Mouse (Mus musculus): ENCODE measurements around the gene Slc16a13.

Slc16a13 gene

DNA sequence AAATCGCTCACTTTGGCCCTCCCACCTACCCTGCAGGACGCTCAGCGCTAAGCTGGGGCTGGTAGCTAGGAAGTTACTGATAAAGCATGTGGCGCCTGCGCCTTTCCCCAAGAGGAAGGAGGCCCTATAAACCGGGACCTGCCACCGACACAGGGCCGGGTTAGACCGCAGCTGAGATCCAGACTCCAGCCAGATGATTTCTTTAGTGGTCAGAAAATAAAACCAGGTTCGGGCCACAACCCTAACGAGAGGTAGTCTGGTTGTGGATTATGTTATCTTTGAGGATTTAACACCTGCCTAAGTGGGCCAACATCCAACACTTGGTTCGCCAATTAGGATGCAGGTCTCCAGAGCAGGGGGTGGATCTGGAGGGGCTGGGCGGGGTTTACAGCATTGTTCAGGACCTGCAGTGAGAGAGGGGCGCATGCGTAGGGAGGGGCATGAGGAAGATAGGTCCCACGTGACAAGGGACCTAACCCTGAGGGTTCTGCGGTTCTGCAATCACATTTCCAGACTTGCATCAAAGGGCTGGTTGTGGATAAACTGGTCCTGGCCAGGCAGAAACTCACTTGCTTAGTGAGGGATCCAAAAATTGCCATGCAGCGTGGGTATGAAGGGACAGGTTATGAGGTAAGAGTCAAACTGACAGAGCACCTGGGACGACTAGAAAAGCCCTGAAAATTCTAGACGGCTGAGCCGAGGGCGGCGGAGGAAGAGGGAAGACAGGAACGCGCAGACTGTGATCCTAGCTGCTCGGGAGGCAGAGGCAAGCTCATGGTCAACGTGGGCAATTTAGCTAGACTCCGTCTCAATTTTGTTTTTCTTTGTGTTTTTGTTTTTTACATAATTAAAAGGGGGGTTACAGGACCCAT lies at the start of gene Slc16a13:
Gene Slc16a13, minus strand, starts transcription at position 334 of the 872 bp plus-strand sequence.
- DNase-seq (ENCODE audit: low read depth) = peak; percentile 97

- no peak for DNase-seq (ENCODE audit: low read depth)
Observed at GRCm38 (mm10) chr11:70266405-70266804, 45.5 kb upstream of the Slc16a13 start.

GRCm38 (mm10) chr11:70265819-70266218 lies 45.0 kb upstream of the Slc16a13 start:
- no peak for DNase-seq (ENCODE audit: low read depth)

DNA sequence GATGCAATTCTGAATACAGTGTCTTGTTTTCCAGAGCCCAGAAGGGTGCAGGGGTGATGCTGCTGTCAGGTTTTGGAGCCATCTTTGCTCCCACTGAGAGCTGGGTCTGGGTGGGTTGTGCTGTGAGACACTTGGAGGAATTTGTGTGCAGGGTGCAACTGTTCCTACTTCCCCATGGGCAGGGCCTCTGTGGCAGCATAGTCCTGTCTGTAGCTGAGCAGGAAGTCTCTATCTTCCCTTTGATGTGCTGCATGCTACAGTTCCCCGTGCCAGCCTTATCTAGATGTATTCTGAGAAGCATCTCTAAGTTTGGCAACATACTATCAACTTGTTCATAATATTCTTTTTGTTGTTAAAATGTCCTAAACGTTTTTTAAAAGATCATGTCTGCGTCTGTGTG lies 44.4 kb upstream of the Slc16a13 start:
- peak; percentile 32 for DNase-seq (ENCODE audit: low read depth)

- no peak for DNase-seq (ENCODE audit: low read depth)
Observed at GRCm38 (mm10) chr11:70259035-70259434, 38.2 kb upstream of the Slc16a13 start.

DNA sequence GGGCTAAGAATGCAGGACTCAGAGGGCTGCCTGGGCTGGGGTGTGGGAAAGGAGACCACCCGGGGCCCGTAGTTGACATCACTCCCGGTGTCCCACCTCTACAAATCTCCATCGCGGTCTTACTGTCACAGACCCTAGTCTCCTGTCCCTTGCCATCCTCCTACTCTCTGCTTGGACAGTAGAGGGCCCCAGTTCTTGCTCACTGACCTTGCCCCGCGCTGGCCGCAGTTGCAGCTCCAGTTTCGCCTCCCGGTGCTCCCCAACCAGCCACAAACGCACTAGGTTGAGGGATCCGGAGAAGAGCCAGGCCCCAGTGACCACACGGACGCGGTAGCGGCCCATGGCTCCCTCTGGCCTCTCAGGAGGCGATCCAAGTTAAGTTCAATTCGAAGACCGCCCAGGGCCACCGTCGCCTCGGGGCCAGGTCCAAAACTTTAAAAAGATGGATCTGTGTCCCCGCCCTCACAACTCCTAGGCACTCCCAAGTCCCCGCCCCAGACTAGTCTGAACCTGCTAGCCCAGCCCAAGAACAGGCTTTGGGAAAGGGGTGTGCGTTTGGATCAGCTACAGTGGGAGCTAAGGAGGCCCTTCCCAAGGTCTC lies 34.2 kb upstream of the Slc16a13 start, which contains the start of gene Alox12:
Gene Alox12, minus strand, starts transcription at position 423 of the 601 bp plus-strand sequence.
- DNase-seq (ENCODE audit: low read depth) = no peak

DNA sequence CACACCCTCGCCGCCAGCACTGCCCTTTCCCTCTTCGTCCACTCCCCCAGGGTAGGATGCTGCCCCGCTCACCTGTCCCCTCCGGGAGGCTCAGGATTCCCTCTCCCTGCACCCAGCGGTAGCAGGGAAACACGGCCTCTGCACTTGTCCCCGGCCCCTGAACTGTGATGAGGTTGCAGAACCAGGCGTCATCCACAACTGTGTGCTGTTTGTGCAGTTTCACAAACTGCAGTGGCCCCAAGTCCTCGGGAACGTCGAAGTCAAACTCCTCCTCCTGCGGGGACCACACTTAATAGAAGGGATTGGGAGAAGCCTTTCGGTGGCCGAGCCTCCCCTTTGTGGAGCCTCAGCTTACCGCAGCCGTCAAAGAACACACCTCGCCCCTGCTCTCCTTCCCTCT lies 33.5 kb upstream of the Slc16a13 start:
- DNase-seq (ENCODE audit: low read depth) = no peak

DNA sequence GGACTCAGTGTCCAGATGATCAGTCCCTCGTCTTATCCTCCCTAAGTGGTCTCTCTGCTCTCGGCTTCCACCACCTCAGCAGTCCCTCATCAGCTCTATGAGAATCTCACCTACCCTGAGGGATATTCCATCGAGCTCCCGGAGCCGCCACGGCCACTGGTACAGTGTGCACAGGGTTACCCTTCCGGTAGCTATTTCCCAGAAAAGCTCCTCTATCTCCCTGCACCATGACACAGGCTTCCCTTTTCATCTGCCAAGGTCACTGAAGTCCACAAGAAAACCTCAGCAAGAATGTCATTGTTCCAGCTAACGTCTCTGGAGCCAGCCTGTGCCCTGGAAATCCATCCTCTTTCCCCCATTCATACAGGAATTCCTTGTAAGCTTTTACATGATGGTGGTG lies 31.0 kb upstream of the Slc16a13 start:
- no peak for DNase-seq (ENCODE audit: low read depth)

GRCm38 (mm10) chr11:70250150-70250549 lies 29.3 kb upstream of the Slc16a13 start:
- no peak for DNase-seq (ENCODE audit: low read depth)

GRCm38 (mm10) chr11:70247136-70247845 lies 26.4 kb upstream of the Slc16a13 start:
- peak; percentile 89 for DNase-seq (ENCODE audit: low read depth)

DNA sequence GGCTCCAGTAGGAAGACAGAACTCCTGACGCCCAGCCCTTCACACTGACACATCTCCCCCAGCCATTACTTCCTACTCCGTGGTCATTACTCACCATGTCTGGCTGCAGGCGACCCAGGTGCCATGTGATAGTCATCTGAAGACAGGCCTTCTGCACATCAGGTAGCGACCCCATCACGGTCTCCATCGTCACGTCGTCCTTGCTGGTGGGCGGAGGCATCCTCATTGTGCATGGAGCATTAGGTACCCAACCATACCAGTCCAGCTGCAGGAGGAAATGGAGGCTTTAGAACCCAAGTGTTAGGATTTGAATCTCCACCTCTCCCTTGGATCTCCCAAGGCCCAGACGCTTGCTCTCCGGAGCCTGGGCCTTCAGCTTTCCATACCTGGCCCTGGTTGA lies 21.7 kb upstream of the Slc16a13 start:
- DNase-seq (ENCODE audit: low read depth) = peak; percentile 3

- DNase-seq (ENCODE audit: low read depth) = peak; percentile 93
Observed at GRCm38 (mm10) chr11:70239541-70240279, 18.8 kb upstream of the Slc16a13 start, which contains the start of the genes Gm21988 and Rnasek. Gene Gm21988, minus strand, starts transcription at chr11:70239830. Gene Rnasek, minus strand, starts transcription at chr11:70239842.

GRCm38 (mm10) chr11:70238591-70239440 lies 18.0 kb upstream of the Slc16a13 start:
- no peak for DNase-seq (ENCODE audit: low read depth)

DNA sequence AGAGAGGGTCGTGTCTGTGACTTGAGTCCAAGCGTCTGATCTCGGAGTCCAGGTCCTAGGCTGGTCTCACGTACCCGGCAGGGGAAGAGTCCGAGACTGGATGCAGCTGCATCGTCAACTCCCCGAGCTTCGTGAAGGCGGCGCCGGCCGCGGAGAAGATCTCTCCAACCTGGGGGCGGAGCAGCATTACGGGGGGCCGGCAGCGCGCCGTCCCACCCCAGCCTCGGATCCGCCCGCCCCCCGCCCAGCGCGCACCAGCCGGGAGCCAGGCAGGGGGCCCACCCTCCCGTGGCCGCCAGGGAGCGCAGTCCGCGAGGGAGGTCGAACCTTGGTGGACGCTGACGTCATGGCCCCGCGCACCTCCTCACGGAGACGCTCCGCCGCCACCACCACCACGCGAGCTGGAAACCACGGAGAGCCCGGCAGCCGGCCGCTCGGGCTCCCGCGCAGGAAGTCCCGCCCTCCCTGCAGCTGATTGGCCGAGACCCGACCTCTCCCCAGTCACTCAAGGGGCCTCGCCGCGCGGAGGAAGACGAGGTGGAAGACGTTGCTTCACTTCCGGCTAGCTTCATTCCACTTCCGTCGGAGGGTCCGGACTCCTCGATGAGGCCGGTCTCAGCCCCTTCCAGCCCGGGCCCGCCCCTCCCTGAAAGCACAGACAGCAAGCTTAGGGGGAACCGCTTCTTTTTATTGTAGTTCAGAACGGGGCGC lies 16.7 kb upstream of the Slc16a13 start, which contains the start of gene 0610010K14Rik:
Gene 0610010K14Rik, minus strand, starts transcription at position 458 of the 711 bp plus-strand sequence.
- peak; percentile 97 for DNase-seq (ENCODE audit: low read depth)

- DNase-seq (ENCODE audit: low read depth) = no peak
Observed at GRCm38 (mm10) chr11:70236717-70237116, 15.9 kb upstream of the Slc16a13 start.

DNA sequence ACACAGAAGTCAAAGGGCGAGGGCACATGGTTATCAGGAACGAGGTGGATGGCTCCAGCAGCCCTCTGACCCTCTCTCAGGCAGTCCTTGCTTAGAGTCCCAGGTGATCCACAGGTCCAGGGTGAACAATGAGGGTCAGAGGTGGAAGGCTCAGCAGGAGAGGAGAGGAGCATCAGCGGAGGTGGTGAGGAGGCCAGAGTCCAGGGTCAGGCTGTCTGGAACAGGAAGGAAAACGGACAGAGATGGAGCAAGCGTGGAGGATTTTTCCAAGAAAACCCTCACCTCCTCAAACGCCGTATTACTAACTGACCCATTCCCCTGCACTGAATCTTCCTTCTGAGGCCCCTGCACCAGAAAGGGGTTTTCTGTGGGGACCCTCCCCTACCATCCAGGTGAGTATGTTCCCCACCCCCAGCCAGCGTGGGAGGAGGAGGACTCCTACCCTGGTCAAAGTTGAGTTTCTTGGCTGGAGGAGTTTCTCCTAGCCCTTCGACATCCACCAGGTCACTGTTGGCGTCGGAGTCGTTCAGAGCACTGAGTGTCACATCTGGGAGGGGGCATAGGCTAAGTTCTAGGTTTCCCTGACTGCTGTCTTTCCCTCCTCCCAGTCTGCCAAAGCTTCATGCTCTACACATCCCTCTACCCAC lies 14.5 kb upstream of the Slc16a13 start:
- DNase-seq (ENCODE audit: low read depth) = no peak

- DNase-seq (ENCODE audit: low read depth) = no peak
Observed at GRCm38 (mm10) chr11:70234497-70234896, 13.6 kb upstream of the Slc16a13 start.

GRCm38 (mm10) chr11:70234037-70234436 lies 13.2 kb upstream of the Slc16a13 start:
- no peak for DNase-seq (ENCODE audit: low read depth)

- no peak for DNase-seq (ENCODE audit: low read depth)
Observed at GRCm38 (mm10) chr11:70233016-70233415, 12.2 kb upstream of the Slc16a13 start.

DNA sequence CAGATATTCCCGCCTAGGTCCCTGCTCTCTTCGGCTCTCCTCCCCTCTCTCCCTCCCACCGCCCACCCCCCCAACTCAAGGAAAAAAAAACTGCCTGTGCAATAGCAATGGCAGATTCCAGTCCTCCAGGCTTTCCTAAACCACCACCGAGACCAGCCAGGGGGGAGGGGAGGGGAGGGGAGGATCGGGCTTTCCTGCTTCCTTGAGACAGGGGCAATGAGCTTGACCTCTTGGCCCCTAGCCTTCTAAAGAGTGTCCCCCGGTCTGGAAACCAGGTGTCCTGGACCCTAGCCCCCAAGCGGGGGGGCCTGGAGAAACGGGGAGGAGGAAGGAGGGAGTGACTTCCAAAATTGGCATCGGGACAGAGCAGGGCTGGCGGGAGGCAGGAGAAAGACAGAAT lies 11.7 kb upstream of the Slc16a13 start:
- no peak for DNase-seq (ENCODE audit: low read depth)

Data from induced T-regulatory cell, adult 2 months (primary cell).